Mouse (Mus musculus): ENCODE measurements around the gene Zfp94.

Gene Zfp94

DNA sequence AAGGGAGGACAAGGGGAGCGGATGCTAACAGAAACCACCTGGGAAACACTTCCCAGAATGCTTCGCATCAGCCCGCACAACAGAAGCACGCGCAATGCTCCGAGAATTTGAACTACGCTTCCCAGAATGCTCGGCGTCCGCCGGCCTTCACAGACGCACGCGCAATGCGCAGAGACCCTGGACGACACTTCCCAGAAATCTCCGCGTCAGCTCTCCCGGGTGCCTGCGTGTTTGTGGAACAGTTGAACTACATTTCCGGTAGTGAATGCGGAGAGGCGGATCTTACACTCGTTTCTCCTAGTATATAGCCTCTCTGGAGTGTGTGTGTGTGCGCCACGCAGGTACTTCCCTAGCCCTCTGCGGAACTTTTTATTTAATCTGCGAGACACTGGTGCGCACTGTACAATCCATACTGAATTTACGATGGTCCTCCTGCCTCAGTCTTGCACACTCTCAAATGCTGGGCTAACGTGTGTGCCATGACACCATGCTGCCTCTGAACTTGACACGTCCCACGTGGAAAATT is at the start of gene Zfp94:
Gene Zfp94, minus strand, starts transcription at position 100 of the 526 bp plus-strand sequence.
- peak; percentile 91 for DNase-seq (ENCODE audit: low spot score)

DNA sequence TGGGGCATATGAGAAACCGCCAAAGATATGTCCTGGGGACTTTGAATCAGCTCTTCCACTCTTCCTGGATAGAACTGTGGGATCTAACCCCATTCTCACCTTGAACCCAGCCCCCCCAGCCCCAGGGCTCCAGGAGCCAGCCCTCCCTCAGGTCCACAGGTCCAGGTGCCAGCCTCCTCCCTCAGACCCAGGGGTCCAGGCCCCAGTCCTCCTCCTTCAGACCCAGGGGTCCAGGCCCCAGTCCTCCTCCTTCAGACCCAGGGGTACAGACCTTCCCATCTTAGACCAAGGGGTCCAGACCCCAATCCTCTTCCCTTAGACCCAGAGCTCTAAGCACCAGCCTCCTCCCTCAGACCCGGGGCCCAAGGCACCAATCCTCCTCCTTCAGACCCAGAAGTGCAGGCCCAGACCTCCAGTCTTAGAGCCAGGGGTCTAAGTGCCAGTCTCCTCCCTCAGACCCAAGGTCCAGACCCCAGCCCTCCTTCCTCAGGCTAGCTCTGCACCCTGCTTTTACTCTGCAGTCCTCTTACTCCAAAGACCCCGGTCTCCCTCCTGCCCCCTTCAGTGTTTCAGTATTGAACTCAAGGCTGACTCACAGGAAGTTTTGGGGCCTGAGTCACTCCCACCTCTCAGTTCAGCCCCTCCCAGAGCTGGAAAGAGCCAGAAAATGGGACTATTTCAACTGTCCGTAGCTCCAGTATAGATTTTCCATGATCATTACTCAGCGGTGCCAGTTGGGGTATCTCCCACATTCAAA is 49.0 kb upstream of the Zfp94 start:
- DNase-seq (ENCODE audit: low spot score): no peak

DNA sequence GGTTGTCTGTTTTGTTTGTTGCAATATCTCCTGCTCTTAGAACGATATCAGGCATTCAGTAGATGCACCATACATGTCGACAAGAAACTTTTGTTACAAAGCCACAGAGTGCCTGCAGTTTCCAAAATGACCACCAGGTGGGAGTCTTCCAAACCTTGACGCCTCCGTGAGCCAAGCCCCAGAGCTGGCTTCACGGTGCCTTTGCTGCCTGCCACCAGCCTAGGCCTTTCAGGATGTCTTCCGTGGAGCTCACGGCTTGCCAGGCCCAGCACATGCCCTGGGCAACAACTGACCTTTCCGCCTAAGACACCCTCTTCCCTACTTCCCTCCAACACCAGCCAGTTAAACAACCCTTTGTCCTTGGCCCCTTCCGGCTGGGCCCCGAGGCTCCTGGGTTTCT is 48.4 kb upstream of the Zfp94 start:
- DNase-seq (ENCODE audit: low spot score): peak; percentile 31

DNA sequence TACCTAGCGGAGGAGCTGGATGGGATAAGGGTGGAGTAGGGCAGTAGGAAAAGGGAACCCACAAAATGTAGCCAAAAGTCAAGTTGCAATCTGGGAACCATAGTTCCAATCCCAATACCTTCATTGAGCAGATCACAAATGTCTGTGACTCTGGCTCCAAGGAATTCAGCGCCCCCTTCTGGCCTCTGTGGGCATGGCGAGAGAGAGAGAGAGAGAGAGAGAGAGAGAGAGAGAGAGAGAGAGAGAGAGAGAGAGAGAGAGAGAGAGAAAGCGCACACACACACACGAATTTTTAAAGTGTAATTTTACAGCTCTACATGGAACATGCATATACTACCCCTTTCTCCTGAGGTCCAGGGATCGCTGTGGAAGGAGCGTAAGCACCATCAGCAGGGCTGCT is 46.8 kb upstream of the Zfp94 start:
- no peak for DNase-seq (ENCODE audit: low spot score)

DNA sequence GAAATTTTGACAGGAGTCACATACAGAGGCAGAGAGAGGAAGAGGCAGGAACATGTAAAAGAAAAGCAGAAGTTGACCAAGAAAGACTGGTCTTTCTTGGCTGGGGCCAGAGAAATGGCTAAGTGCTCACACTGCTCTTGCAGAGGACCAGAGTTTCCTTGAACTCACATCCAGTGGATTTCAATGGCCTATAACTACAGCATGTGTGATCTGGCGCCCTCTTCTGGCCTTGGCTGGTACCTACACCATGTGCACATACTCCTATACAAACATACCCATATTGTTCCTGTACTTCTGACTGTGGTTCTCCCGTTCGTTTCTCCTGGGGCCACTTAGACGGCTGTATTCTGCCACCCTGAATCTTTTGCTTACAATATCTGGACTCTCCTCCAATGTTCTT is 44.5 kb upstream of the Zfp94 start:
- no peak for DNase-seq (ENCODE audit: low spot score)

DNA sequence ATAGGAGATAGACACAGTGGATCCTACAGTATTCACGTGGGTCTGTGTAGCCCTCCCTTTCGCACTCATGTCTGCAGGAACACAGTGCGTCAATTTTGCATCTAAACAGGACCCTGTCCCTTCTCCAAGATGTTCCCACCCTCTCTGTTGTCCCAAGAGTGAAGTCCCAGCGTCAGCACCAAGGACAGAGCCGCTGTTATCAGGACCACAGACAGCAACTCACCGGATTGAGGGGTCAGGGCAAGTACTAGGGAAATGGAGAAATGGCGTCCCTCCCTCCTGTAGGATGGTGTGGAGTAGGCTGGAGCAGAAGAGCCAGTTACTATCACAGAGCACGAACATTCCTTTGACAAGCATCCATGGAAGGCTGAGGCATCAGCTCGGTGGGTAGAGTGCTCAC is 42.8 kb upstream of the Zfp94 start:
- no peak for DNase-seq (ENCODE audit: low spot score)

DNA sequence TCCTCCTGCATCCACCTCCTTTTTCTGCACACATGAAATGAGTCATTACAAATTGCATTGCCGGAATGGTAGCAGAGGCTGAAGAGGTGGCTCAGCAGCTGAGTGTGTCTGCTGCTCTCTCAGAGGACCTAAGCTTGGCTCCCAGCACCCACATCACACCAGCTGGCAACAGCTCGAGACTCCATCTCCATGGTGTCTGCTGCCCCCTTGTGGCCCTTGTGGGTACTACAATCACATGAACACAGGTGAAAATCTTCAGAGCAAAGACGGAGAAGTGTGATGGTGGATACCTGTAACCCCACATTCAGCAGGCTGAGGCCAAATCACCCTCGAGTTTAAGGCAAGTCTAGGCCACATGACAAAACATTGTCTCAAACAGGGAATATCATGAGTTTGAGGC is 41.4 kb upstream of the Zfp94 start:
- DNase-seq (ENCODE audit: low spot score): no peak

DNA sequence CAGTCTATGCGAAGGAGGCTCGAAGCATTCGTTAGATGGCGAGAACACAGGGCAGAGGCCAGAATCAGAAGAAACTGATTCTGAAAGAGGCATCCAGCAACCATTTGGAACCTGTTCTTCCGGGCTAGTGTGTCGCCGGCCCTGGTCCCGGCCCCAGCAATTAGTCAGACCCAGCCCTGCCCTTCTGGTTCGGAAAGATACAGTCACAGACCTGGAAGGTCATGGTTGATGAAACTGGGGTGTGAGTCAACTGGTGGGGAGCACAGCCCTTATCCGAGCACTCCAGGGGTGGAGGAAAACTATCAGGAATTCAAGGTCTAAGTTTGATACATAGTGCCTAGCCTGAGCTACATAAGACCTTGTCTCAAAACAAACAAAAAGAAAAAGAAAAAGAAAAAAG is 39.6 kb upstream of the Zfp94 start:
- DNase-seq (ENCODE audit: low spot score): no peak

DNA sequence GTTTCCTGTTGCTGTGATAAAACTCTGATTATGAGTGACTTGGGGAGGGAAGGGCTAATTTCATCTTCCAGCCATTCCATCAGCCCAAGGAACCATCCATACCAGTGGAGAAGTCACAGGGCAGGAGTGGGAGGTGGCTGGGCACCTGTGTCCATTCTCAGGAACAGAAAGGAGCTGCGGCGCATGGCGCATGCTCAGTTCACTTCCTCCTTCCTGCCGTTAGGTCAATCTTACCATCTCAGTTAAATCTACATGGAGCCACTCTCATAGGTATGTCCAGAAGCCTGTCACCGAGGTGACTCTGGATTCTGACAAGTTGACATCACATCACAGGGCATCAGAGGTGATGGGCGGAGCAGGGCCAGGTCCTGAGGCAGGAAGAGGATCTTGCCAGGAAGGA is 39.2 kb upstream of the Zfp94 start:
- DNase-seq (ENCODE audit: low spot score): no peak

DNA sequence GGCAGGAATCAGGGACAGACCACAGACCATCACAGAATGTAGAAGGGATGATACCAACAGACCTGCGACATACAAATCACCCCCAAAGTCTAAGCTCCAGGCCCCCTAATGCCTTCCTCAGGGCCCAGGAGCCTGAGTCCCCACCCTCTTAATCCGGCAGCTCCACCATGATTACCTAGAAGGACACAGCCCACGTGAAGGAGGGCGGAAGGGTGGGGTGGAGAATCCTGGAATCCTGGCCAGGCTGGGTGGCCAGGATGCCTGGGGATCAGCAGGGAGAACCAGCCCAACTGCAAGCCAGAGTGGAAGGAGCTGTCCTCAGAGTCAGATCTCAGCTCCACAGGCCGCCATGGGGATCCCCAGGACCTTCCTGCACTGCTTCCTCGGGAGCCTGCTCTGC is 32.4 kb upstream of the Zfp94 start, which contains the start of gene Lypd5:
Gene Lypd5, plus strand, starts transcription at position 301 of the 400 bp plus-strand sequence.
- no peak for DNase-seq (ENCODE audit: low spot score)

DNA sequence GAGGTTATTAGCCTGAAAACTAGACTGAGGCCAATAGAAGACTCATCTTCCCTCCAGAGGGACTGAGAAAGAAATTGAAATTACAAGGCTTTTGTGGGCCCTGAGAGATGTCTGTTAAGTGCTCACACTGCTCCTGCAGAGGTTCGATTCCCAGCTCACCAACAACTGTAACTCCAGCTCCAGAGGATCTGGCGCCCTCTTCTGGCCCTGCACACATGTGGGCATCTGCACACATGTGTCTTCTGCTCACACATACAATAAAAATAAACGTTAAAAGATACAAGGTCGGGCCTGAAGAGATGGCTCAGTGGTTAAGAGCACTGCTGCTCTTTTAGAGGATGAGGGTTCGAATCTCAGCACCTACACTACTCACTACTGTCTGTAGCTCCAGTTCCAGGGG is 30.0 kb upstream of the Zfp94 start:
- DNase-seq (ENCODE audit: low spot score): no peak

DNA sequence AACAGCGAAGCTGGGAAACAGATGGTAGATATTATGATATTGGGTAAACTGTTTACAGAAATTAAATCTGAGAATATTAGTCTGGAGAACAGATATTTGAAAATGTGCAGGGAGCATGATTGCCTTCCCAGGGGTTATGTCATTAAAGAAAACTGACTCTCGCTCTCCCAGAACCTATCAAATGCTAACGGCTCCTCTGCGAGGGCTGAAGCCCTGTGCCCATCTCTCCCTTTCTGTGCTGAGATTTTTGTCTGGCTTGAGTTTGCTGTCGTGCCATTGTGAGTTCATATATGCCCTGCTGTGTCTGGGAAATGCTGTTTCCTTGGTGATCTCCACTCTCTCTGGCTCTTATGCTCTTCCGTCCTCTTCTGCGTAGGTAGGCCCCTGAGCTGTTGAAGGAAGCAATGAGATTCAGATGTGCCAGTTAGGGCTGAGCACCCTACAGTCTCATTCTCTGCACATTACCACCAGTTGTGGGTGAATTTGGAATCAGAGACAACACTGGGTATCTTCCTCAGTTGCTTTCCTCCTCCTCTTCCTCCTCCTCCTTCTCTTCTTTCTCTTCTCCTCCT is 27.3 kb upstream of the Zfp94 start:
- DNase-seq (ENCODE audit: low spot score): no peak

DNA sequence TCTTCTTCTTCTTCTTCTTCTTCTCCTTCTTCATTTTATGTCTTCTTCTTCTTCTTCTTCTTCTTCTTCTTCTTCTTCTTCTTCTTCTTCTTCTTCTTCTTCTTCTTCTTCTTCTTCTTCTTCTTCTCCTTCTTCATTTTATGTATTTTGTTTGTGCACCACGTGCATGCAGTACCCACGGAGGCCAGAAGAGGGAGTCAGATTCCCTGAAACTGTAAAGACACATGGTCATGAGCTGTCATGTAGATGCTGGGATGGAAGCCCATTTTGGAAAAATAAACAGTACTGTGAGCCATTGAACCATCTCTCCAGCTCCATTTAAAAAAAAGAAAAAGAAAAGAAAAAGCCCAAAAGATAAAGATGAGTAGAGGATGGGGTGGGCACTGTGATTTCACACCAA is 21.8 kb upstream of the Zfp94 start:
- DNase-seq (ENCODE audit: low spot score): no peak

DNA sequence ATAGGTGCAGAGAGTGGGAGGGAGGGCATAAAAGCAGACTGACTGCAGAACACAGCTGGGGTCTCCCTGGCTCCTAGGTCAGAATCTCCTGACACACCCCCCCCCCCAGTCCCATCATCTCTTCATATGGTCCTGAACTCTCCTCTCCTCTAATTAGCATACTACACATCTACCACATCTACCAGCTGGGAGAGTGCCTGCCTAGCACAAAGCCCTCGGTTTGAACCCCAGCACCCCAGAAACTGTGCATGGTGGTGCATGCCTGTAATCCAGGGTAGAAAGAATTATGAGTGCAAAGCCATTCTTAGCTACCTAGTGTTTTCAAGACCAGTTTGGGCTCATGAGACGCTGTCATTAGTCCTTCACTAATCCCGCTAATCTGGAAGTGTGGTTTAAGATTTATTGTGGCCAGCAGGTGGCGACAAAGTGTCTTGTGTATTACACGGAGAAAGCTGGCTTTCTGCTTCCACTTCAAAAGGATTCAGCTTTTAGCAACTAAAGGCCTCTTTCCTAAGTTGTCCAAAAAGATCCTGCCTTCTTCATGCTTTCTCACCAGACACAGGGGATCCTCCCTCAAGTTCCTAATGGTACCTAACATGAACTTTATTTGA is 19.3 kb upstream of the Zfp94 start:
- DNase-seq (ENCODE audit: low spot score): no peak

DNA sequence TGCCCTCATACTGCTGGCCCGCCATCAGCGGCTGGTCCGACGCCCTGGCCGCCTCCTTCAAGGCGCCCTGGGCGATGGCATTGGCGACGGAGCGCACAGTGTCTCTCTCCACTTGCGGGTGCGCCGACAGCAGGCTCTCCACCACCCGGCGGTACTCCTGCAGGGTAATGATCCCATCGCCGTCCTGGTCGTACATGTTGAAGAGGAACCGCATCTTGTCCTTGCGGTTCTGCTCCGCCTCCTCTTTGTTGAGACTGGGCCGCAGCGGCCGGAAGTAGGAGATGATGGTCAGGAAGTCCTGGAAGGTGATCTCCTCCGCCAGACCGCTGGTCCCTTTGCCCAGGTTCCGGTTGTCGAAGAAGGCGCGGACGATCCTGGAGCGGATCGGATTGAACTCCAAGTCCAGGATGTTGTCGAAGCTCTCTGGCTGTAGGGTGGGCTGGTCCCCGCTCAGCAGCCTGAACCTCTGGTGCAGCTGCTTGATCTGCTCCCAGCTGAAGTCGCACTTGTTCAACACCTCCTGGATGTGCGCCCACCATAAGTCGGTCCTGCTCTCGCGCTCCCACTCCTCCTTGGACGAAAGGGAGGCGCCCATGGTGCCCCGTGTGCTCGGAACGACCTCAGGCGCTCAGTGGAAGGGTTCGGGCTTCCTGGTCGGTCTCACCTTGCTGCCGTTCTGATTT is 17.0 kb upstream of the Zfp94 start, which contains the start of gene Tescl:
Gene Tescl, minus strand, starts transcription at position 633 of the 683 bp plus-strand sequence.
- no peak for DNase-seq (ENCODE audit: low spot score)

DNA sequence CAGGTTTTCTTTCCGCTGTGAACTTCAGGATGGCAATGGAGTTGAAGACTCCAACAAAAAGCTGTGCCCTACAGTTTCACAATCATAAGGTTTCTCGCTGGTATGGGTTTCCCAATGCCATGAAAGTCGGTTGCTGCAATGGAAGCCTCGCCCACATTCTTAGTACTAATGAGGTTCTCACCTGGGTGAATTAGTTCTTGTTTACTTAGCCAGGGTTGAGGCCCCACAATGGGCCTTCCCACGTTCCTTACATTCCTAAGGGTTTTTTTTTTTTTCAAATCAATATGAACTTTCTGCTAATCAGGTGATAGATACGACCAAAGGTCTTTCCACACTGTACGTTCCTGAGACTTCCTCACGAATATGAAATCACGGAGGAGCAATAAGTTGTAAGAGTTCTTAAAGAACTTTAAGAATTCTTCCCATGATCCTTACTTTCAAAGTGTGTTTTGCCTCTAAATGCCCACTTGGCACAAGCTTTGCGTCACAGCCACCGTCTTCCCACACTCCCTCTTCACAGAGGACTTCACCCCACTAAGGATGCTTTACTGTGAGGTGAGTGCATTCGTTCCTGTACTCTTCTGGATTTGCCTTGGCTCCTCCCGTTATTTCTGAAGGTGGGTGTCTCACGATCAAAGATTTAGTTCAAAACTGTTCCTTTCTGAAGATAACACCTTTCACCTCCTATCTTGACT is 11.0 kb upstream of the Zfp94 start:
- DNase-seq (ENCODE audit: low spot score): no peak

DNA sequence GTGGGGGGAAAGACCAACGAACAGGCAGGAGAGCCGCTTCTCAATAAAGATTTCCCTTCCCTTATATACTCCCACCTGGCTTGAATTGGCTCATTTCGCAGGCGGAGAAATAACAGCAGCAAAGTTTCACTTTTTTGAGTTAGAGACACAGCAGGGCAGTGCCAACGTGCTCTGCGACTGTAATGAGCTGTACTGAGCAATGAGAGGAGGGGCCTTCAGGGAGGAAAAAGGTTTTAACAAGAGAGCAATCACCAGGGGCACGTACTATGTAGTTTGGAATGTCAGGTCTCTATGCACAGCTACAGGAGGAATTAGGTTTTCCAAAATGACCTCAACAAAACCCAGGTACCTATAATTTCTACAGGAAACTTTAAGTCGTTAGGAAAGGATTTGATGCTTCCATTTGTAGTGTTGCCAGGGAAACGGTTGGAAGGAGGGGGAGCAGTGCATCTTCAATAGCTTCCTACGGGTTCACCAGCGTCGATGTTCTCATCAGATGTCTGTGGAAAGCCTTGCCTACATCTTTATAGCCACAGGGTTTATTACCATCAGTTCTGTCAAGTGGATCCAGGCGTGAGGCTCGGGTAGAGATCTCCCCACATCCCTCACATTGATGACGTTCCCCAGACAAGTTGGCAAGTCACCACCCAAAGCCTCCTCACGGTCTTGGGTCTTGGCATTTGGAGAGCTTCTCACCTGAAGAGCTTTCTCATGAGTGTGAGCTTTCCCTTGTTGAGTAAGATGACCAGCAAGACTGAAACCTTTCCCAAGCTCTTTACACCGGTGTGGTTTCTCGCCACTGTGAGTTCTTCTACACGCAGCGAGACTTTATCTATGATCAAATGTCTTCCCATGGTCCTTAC is 10.0 kb upstream of the Zfp94 start:
- DNase-seq (ENCODE audit: low spot score): no peak

DNA sequence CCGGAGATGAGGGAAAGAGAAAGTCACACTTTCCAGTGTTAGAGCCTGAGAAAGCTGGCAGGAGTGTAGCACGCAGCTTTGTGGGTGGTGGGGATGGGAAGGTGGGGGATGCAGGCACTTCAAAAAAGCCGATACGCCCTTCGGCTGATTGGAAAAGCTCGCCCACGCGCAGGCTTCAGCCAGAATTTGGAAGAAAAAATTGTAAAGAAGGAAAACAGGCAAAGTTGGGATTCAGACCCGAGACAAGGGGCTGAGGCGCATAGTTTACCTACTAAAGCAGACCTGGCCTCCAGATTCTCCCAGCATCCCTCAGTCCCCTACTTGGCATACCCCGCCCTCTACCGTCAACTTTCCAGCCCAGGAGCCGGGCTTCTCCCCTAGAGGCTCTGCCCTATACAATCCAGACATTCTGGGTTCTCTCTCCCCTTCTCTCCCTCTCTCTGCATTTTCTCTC is 9.2 kb upstream of the Zfp94 start:
- DNase-seq (ENCODE audit: low spot score): no peak

DNA sequence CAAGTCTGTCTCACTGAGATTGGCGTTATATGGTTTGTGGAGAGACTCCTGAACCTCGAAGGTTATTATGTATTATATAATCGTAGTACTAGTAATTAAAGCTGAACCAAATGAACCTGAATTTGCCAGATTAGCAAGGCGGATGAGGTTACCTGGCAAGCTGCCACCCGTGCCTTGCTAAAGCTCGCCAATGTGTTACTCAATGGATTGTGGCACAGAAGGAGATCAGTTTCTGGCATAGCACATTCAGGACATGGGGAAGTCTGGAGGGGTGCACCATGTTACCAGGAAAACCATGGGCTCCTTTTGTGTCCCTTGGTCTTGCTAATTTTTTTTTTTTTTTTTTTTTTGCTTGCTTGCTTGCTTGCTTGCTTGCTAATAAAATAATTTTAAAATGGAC is 8.7 kb upstream of the Zfp94 start:
- DNase-seq (ENCODE audit: low spot score): no peak

DNA sequence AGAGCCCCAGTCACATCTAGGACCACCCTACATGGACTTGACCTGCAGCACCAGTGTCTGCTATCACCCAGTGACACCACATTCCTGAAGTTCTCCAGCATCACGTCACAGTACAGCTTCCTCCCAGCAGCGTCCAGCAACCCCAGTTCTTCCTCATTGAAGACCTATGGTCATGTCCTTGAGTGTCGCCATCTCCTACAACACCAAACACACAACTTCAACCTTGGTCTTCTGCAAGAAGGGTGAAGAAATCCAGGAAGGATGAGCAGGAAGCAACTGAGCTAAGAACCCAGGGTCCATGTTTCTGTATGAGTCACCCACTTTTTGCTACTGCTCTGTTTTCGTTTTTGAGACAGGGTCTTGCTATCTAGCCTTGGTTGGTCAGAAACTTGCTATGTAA is 6.1 kb upstream of the Zfp94 start:
- no peak for DNase-seq (ENCODE audit: low spot score)

DNA sequence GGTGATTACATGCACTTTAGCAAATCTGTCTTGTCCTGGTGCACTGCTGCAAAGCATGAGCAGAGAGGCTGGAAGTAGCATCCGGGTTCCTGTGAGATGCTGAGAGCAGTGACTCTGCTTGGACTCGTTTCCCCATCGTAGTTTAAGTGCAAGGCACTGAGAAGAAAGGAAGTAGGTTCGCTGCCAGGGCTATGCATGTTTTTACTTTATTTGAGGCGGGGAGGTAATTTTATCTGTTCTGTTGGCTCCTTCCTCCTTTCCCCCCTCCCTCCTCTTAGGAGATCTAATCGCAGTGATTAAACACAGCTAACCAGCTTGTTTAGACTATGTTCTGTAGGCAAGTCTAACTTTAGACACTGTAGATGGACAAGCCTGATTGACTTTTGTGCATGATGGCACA is 2.5 kb upstream of the Zfp94 start:
- no peak for DNase-seq (ENCODE audit: low spot score)

All from ovary, adult 18-20 months (tissue).